Mouse (Mus musculus): ENCODE results near the gene Uts2r. TPM values are rescaled to one million over a fixed set of nuclear protein-coding genes. Genes with fewer than 3 reads are reported as not detected.
A peak's percentile ranks its signal among the peaks of the same experiment; 100 is the strongest.

Uts2r gene
- total and polyA plus RNA-seq, 3 experiments, result not detected

DNA sequence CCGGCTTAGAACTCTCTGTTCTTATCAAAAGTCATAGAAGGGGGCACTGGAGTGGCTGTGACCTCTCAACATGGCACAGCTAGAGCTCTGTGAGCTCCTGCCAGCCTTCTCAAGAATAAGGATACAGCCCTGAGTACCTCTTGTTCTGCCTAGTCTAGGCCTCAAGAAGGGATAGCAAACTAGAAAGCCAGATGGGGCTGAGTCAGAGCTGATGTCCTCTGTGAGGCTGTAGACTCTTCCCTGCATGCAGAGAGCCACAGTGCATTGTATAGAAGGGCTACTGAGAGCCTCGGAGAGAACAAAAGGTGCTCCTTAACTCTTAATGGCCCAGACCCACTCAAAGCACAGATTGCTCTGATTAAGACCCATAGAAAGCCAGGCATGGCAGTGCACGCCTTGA, 14.2 kb downstream of the Uts2r start:
- TF ChIP-seq MAX (IDR thresholded peaks at IDR 0.05; ENCODE audit: low read length) (no peak), NELFE (IDR thresholded peaks at IDR 0.05; ENCODE audit: low read depth, low read length) (no peak), JUND (IDR thresholded peaks at IDR 0.05; ENCODE audit: low read depth, low read length) (no peak), TCF12 (IDR thresholded peaks at IDR 0.05; ENCODE audit: low read depth, low read length) (no peak), MYC (IDR thresholded peaks at IDR 0.05; ENCODE audit: low read depth, low read length) (no peak), ZMIZ1 (IDR thresholded peaks at IDR 0.05; ENCODE audit: low read depth, low read length) (no peak), SIN3A (IDR thresholded peaks at IDR 0.05; ENCODE audit: low read length) (no peak), POLR2AphosphoS5 (IDR thresholded peaks at IDR 0.05; ENCODE audit: borderline replicate concordance, low read depth, low read length) (no peak), POLR2A (IDR thresholded peaks at IDR 0.05; ENCODE audit: control insufficient read depth in 1 of 2, insufficient read depth in 1 of 2, low read depth in 1 of 2, low read length in 2 of 2, poor library complexity in 1 of 2) (no peak), RAD21 (IDR thresholded peaks at IDR 0.05; ENCODE audit: low read depth, low read length) (no peak), E2F4 (IDR thresholded peaks at IDR 0.05; ENCODE audit: borderline replicate concordance, low read depth, low read length) (no peak)
- Histone ChIP-seq H3K27me3 (ENCODE audit: control insufficient read depth in 1 of 2, insufficient read depth in 2 of 2, low read length in 2 of 2) (peaks cover 1 to 7% of the 10 kb centered on the region in 2 experiments; a peak in 3 of 4 replicates), H3K4me3 (ENCODE audit: control insufficient read depth in 1 of 2, insufficient read depth in 1 of 2, low read depth in 2 of 2, low read length in 2 of 2) (no peak overlapping the region), H3K4me1 (ENCODE audit: control insufficient read depth in 1 of 2, insufficient read depth in 2 of 2, low read length in 2 of 2) (no peaks in the 10 kb centered on the region), H3K9me3 (replicated peaks; ENCODE audit: insufficient read depth, low read length) (no peaks in the 10 kb centered on the region), H3K79me2 (ENCODE audit: control insufficient read depth, insufficient read depth, low read length, poor library complexity) (no peaks in the 10 kb centered on the region), H3K36me3 (ENCODE audit: control insufficient read depth in 1 of 2, insufficient read depth in 2 of 2, low read length in 2 of 2) (no peaks in the 10 kb centered on the region), H3K9ac (ENCODE audit: control insufficient read depth, low read depth, low read length, poor library complexity, severe bottlenecking) (no peak overlapping the region), H3K27ac (ENCODE audit: control insufficient read depth, low read depth, low read length) (no peak overlapping the region)
- DNase-seq (ENCODE audit: low read depth, low spot score), result no peak

DNA sequence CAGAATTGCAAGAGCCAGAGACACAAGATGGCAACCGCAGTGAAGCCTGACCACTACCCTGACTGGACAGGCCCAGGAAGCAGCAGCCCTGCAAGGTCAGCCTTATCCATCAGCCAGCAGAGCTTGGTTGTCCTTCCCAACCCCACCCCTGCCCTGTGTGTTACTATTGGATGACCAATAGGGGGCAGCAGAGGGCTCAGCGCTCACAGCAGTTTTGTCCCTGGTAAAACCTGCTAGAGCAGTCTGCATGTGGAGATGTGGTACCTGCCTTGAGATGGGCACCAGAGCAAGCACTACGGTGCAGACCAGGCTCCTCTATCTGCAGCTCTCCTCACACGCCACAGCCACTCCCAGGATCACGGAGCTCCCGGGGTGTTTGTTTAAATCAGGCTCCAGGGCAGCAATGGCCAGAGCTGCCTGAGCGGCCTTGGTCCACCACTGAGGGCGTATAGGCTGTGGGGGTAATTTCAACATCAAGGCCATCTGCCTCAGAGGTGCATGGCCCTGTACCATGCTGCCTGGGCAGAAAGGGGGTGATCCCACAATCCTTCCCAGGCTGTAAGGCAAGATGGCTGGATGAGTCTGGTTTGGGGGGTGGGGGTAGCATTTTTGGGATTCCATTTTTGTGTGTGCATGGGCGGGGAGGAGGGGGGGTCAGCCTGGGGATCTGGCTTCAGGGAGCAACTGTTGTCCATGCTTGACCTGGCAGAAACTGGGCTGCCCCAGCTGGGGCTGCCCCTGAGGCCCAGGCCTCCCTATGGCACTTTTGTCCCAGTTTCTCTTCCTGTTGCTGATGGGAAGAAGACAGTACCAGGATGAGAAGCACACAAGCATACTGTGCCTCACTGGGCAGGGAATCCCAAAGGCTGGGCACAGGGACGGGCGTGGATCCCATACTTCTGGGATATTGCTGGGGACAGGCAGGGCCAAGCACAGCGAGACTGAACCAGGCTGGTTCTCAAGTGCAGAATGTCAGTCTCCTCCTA, 16.5 kb downstream of the Uts2r start:
- Histone ChIP-seq H3K27me3 (ENCODE audit: control insufficient read depth in 1 of 2, insufficient read depth in 2 of 2, low read length in 2 of 2) (no peaks in the 10 kb centered on the region), H3K9me3 (replicated peaks; ENCODE audit: insufficient read depth, low read length) (no peaks in the 10 kb centered on the region), H3K4me3 (ENCODE audit: control insufficient read depth in 1 of 2, insufficient read depth in 1 of 2, low read depth in 2 of 2, low read length in 2 of 2) (no peak overlapping the region), H3K79me2 (ENCODE audit: control insufficient read depth, insufficient read depth, low read length, poor library complexity) (no peaks in the 10 kb centered on the region), H3K4me1 (ENCODE audit: control insufficient read depth in 1 of 2, insufficient read depth in 2 of 2, low read length in 2 of 2) (no peaks in the 10 kb centered on the region), H3K36me3 (ENCODE audit: control insufficient read depth in 1 of 2, insufficient read depth in 2 of 2, low read length in 2 of 2) (no peaks in the 10 kb centered on the region), H3K27ac (ENCODE audit: control insufficient read depth, low read depth, low read length) (no peak overlapping the region), H3K9ac (ENCODE audit: control insufficient read depth, low read depth, low read length, poor library complexity, severe bottlenecking) (no peak overlapping the region)
- DNase-seq (ENCODE audit: low read depth, low spot score), result peak; percentile 78
- peak; percentile 59 for TF ChIP-seq ZC3H11A (IDR thresholded peaks at IDR 0.05; ENCODE audit: low read depth, low read length)
- TF ChIP-seq MYC (IDR thresholded peaks at IDR 0.05; ENCODE audit: low read depth, low read length), result 0 out of 2 replicates have a peak, but pooled peaks have one; percentile 39
- no peak for TF ChIP-seq GATA1 (IDR thresholded peaks at IDR 0.05; ENCODE audit: low read depth, low read length)
- TF ChIP-seq MAZ (IDR thresholded peaks at IDR 0.05; ENCODE audit: low read depth, low read length), result peak; percentile 69; the same call in 1 of the 2 replicates
- peak; percentile 73 for TF ChIP-seq RAD21 (IDR thresholded peaks at IDR 0.05; ENCODE audit: low read depth, low read length)
- TF ChIP-seq SMC3 (IDR thresholded peaks at IDR 0.05; ENCODE audit: low read depth, low read length), result peak; percentile 79
- TF ChIP-seq RCOR1 (IDR thresholded peaks at IDR 0.05; ENCODE audit: low read depth, low read length), result no peak
- no peak for TF ChIP-seq NELFE (IDR thresholded peaks at IDR 0.05; ENCODE audit: low read depth, low read length)
- no peak for TF ChIP-seq ZNF384 (IDR thresholded peaks at IDR 0.05; ENCODE audit: low read depth, low read length)
- peak; percentile 26; the same call in 1 of the 2 replicates for TF ChIP-seq SIN3A (IDR thresholded peaks at IDR 0.05; ENCODE audit: low read length)
- TF ChIP-seq CTCF (IDR thresholded peaks at IDR 0.05 in 2 of 3, conservative IDR thresholded peaks at IDR 0.05 in 1 of 3; ENCODE audit: control insufficient read depth in 1 of 3, insufficient read depth in 1 of 3, low read depth in 2 of 3, low read length in 3 of 3, poor library complexity in 1 of 3, severe bottlenecking in 1 of 3), result peak; percentile 93 to 97 (median 97)
- TF ChIP-seq TBP (IDR thresholded peaks at IDR 0.05; ENCODE audit: low read depth, low read length), result no peak
